Mouse (Mus musculus) kidney, adult 10 weeks (tissue): Measurements from ENCODE around the gene Iqub. TPM values are rescaled to one million over a fixed set of nuclear protein-coding genes. Genes with fewer than 3 reads are reported as not detected.

ENCODE experiments used
- polyA plus RNA-seq: library from polyadenylated mRNA; stranded (reverse); fragments of 350-450 nt; fragmentation: Illumina TruSeq; extraction: RNeasy Lipid Tissue Mini Kit (QIAGEN cat#74804); gene quantifications from one replicate; pipeline ENCODE4 v1.2.3, GENCODE M21; 2014; ENCODE audit warnings: low read depth, low replicate concordance

Iqub gene
- polyA plus RNA-seq: 0.12 TPM

GRCm38 (mm10) chr6:24514552-24515284 lies at the start of gene Iqub:
Iqub (minus strand) TSS chr6:24515067.

GRCm38 (mm10) chr6:24528064-24528243 lies 13.1 kb upstream of the Iqub start, which contains the start of gene Asb15:
Asb15 (plus strand) TSS chr6:24528144.

DNA sequence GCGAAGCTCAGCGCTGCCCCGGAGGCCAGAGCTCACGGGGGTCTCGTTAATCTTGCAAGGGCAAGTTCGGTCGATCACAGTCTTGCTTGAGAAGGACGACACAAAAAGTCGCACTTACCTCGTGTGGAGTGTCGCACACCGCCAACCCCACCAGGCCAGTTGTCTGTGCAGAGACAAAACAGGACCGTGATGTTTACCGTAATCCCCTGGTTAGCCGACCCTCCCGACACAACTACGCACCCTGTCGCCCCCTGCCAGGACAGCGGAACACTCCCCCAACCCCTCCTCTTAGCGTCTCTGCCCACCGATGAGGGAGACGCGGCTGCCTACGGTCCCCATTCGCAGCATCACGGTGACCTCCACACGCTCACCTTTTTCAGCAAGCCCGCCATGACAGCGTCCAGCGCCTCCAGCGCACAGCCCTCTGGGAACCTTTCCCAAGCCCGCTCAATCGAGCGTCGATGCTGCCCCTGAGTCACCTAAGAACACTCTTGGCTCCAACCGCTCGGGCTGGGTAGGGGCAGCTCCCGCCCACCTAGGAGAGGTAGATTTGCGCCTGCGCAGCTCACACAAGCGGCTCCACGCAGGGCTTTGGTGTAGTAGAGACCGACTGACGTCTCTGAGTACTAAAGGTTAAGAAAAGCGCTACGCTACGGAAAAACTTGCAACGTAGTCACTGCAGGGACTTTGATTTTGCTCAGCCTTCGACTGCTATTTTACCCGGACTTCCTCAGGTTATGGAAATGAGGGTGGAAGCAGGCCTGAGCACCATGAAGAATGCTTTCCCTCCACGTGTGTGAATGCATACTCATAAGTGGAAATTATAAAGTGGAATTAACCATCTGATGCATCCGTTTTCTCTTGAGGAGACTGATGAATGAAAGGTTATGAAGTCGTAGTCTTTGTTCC lies 12.5 kb upstream of the Iqub start, which contains the start of gene Ndufa5:
Ndufa5 (minus strand) TSS at position 859 of the 909 bp plus-strand sequence.

Other genes starting within 250 kb of the Iqub start
- 561 TPM for gene Ndufa5, start 12.9 kb upstream of the Iqub start, polyA plus RNA-seq
- 5.1 TPM for gene Asb15, start 13.1 kb upstream of the Iqub start, polyA plus RNA-seq
- gene Lmod2, start 82.7 kb upstream of the Iqub start, polyA plus RNA-seq: not detected
- gene Wasl, start 149.9 kb upstream of the Iqub start, polyA plus RNA-seq: 190 TPM
- gene Hyal6, start 218.2 kb upstream of the Iqub start, polyA plus RNA-seq: not detected
- gene Hyal4, start 233.3 kb upstream of the Iqub start, polyA plus RNA-seq: not detected